Mouse (Mus musculus) forebrain, embryonic 11.5 days (tissue): ENCODE measurements around the gene Ints6l. TPM values are rescaled to one million over a fixed set of nuclear protein-coding genes. Genes with fewer than 3 reads are reported as not detected.

Experiments used
- polyA plus RNA-seq: library from polyadenylated mRNA; unstranded; fragments of >200 nt; fragmentation: Nextera tagmentation; extraction: Ambion mirVana; gene quantifications from 2 replicates; pipeline ENCODE4 v1.2.1, GENCODE M21; 2014

Gene Ints6l
- polyA plus RNA-seq, 1 experiment from 2014 or later: 23.4 TPM

Other genes starting within 250 kb of the Ints6l start
- gene Gm773, start 242.0 kb upstream of the Ints6l start, polyA plus RNA-seq: not detected in 2 replicates
- gene Zfp449, start 108.5 kb upstream of the Ints6l start, polyA plus RNA-seq: 8.3 and 8.9 TPM in 2 replicates
- 4.3 and 4.6 TPM in 2 replicates for gene Smim10l2a, start 80.3 kb upstream of the Ints6l start, polyA plus RNA-seq
- 1.1 and 1.3 TPM in 2 replicates for gene Gm2174, start 6.9 kb upstream of the Ints6l start, polyA plus RNA-seq
- not detected in 2 replicates for gene Gm10477, start 69.9 kb downstream of the Ints6l start, polyA plus RNA-seq
- 0.19 TPM in 1 of 2 replicates, not detected in the other for gene Gm648, start 94.7 kb downstream of the Ints6l start, polyA plus RNA-seq
- gene Mmgt1, start 143.2 kb downstream of the Ints6l start, polyA plus RNA-seq: 50.5 and 55.1 TPM in 2 replicates
- gene Slc9a6, start 154.9 kb downstream of the Ints6l start, polyA plus RNA-seq: 12.1 and 14.6 TPM in 2 replicates